Mouse (Mus musculus) lung, adult 2 months (tissue): ENCODE data around the gene Oser1.

Experiments used
- CTCF ChIP-seq: fragments of 200-500 bp; IDR thresholded peaks from 2 replicates; pipeline ENCODE4 v1.5.1; 2011; ENCODE audit warnings: mild to moderate bottlenecking, low read length, control low read depth; ENCODE audit not compliant: insufficient read depth
- POLR2A ChIP-seq: fragments of 200-500 bp; IDR thresholded peaks from 2 replicates; pipeline ENCODE4 v1.6.1; 2011; ENCODE audit warnings: low read depth, mild to moderate bottlenecking, control low read depth, low read length, borderline replicate concordance; ENCODE audit errors: extremely low read depth

GRCm38 (mm10) chr2:163412846-163413590, 11.5 kb downstream of the Oser1 start:
- TF ChIP-seq CTCF (no peak), POLR2A (no peak)
